Mouse (Mus musculus) neural tube, embryonic 13.5 days (tissue): ENCODE data around the gene Anapc5. TPM values are rescaled to one million over a fixed set of nuclear protein-coding genes. Genes with fewer than 3 reads are reported as not detected.

Experiments used
- ATAC-seq: fragments of 200-750 bp; cut with Nextera tagmentation; 2 replicates; pipeline ENCODE4 v1.8.0; 2017; ENCODE audit warnings: low read depth, mild to moderate bottlenecking, moderate TSS enrichment, moderate library complexity
- H3K27ac ChIP-seq: fragments of 300-500 bp; sonication (generic); replicated peaks from 2 replicates; pipeline ENCODE4 v1.5.1; 2015; ENCODE audit warnings: moderate library complexity, mild to moderate bottlenecking, inconsistent platforms
- H3K27me3 ChIP-seq: fragments of 300-500 bp; sonication (generic); 2 replicates; pipeline ENCODE4 v1.6.1; 2015; ENCODE audit warnings: mild to moderate bottlenecking, inconsistent platforms
- H3K36me3 ChIP-seq: fragments of 300-500 bp; sonication (generic); 2 replicates; pipeline ENCODE4 v1.6.1; 2015; ENCODE audit warnings: mild to moderate bottlenecking, inconsistent platforms
- H3K4me1 ChIP-seq: fragments of 300-500 bp; sonication (generic); replicated peaks from 2 replicates; pipeline ENCODE4 v1.6.1; 2015; ENCODE audit warnings: inconsistent platforms
- H3K4me2 ChIP-seq: fragments of 300-500 bp; sonication (generic); 2 replicates; pipeline ENCODE4 v1.6.1; 2015; ENCODE audit warnings: inconsistent platforms, mild to moderate bottlenecking, moderate library complexity
- H3K4me3 ChIP-seq: fragments of 300-500 bp; sonication (generic); 2 replicates; pipeline ENCODE4 v1.5.1; 2015; ENCODE audit warnings: mild to moderate bottlenecking, inconsistent platforms
- H3K9ac ChIP-seq: fragments of 300-500 bp; sonication (generic); 2 replicates; pipeline ENCODE4 v1.6.1; 2015; ENCODE audit warnings: moderate library complexity, mild to moderate bottlenecking, inconsistent platforms
- H3K9me3 ChIP-seq: fragments of 300-500 bp; sonication (generic); 2 replicates; pipeline ENCODE4 v1.6.1; 2016; ENCODE audit warnings: inconsistent platforms
- WGBS: fragments of 180-500 bp; shearing (Covaris S2); methylation state at CpG from one replicate; pipeline ENCODE4 v1.1.7; 2015; 5-methylcytosine and 5-hydroxymethylcytosine counted together
- polyA plus RNA-seq: library from polyadenylated mRNA; unstranded; fragments of >200 nt; fragmentation: Nextera tagmentation; extraction: Ambion mirVana; gene quantifications from 2 replicates; pipeline ENCODE4 v1.2.1, GENCODE M21; 2015

Anapc5 gene
- polyA plus RNA-seq, 1 experiment from 2014 or later: 480 TPM

- Histone ChIP-seq H3K4me2 (no peak overlapping the region), H3K27me3 (no peaks in the 10 kb centered on the region), H3K9ac (no peak overlapping the region), H3K9me3 (no peaks in the 10 kb centered on the region), H3K4me1 (peaks cover 15% of the 10 kb centered on the region), H3K27ac (no peak overlapping the region), H3K4me3 (no peak overlapping the region), H3K36me3 (0 out of 2 replicates have a peak, but pooled peaks cover 4% of the 10 kb centered on the region)
- WGBS: 85% methylated on average over 1 of the region's 1 CpGs
- no peak for ATAC-seq
Observed at GRCm38 (mm10) chr5:122823976-122824375, 2.8 kb upstream of the Anapc5 start.

DNA sequence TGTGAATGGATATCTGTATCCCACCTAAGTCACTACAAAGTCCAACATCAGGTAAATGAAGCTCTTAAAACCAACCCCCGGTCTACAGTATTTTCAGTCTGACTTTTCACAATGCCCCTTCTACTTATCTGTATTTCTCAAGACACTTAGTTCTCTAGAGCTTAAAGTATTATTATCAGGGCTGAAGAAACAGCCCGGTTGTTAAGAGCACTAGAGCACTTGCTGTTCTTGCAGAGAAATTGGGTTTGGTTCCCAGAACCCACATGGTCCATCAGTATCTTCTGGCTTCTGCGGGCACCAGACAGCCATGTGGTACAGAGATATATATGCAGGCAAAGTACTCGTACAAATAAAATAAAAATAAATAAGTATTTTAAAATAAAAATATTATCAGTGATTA lies 1.3 kb upstream of the Anapc5 start:
- Histone ChIP-seq H3K27me3 (no peaks in the 10 kb centered on the region), H3K27ac (no peak overlapping the region), H3K4me3 (no peak overlapping the region), H3K9ac (no peak overlapping the region), H3K4me1 (peaks cover 21% of the 10 kb centered on the region), H3K36me3 (peaks cover 19% of the 10 kb centered on the region), H3K4me2 (no peak overlapping the region), H3K9me3 (no peaks in the 10 kb centered on the region)
- no peak for ATAC-seq
- 91% methylated on average over 4 of the region's 4 CpGs for WGBS

DNA sequence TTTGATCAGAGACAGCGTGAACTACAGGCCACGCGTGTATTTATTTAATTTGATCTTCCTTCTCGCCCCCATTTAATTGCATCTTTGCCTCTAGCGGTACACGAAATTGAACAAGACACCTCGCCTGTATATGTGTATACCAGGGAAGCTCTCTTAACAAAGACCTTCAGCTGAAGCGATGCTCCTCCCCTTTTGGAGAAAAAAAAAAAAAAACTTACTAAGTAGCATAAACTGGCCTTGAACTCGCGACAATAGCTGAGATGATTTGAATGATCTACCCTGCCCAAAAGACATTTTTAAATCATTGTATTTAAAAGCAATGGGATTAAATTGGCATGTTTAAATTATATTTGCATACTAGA lies 366 bp upstream of the Anapc5 start:
- H3K9ac ChIP-seq: peak overlapping the region; percentile 70
- peak overlapping the region; percentile 57 for H3K4me2 ChIP-seq
- H3K27me3 ChIP-seq: no peaks in the 10 kb centered on the region
- peak overlapping the region; percentile 76 for H3K4me3 ChIP-seq
- H3K36me3 ChIP-seq: peaks cover 27% of the 10 kb centered on the region
- WGBS: 0% methylated on average over 10 of the region's 10 CpGs
- H3K9me3 ChIP-seq: no peaks in the 10 kb centered on the region
- peaks cover 21% of the 10 kb centered on the region for H3K4me1 ChIP-seq
- peak overlapping the region; percentile 96 for H3K27ac ChIP-seq
- peak; percentile 76 for ATAC-seq

GRCm38 (mm10) chr5:122812699-122813098 lies 8.4 kb downstream of the Anapc5 start:
- H3K36me3 ChIP-seq: peaks cover 90% of the 10 kb centered on the region
- H3K9me3 ChIP-seq: no peaks in the 10 kb centered on the region
- H3K4me3 ChIP-seq: no peak overlapping the region
- 0 out of 2 replicates have a peak, but pooled peaks cover 7% of the 10 kb centered on the region for H3K4me1 ChIP-seq
- ATAC-seq: no peak
- no peak overlapping the region for H3K9ac ChIP-seq
- 71% methylated on average over 3 of the region's 3 CpGs for WGBS
- no peak overlapping the region for H3K27ac ChIP-seq
- no peak overlapping the region for H3K4me2 ChIP-seq
- H3K27me3 ChIP-seq: no peaks in the 10 kb centered on the region

DNA sequence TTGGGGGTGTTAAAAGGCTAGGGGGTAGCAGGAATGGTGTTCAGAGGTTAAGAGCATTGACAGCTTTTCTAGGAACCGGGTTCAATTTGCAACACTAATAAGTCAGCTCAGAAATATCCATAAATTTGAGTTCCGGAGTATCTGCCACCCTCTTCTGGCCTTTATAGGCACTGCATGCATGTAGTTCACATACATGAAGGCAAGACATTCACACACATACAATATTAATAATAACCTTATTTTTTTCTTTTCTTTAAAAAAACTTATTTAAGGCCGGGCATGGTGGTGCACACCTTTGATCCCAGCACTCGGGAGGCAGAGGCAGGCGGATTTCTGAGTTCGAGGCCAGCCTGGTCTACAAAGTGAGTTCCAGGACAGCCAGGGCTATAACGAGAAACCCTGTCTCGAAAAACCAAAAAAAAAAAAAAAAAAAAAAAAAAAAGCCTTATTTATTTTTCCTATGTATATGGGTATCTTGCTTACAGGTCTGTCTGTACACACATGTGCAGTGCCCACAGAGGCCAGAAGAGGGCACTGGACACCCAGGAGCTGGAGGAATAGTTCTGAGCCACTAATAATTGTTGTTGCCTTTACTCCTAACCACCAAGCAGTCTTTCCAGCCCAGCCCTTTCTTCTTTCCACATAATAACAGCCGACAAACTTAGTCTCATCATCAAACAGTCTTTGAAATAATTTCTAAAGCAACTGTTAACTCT lies 9.6 kb downstream of the Anapc5 start:
- 94% methylated on average over 9 of the region's 9 CpGs for WGBS
- H3K36me3 ChIP-seq: peaks cover 91% of the 10 kb centered on the region

DNA sequence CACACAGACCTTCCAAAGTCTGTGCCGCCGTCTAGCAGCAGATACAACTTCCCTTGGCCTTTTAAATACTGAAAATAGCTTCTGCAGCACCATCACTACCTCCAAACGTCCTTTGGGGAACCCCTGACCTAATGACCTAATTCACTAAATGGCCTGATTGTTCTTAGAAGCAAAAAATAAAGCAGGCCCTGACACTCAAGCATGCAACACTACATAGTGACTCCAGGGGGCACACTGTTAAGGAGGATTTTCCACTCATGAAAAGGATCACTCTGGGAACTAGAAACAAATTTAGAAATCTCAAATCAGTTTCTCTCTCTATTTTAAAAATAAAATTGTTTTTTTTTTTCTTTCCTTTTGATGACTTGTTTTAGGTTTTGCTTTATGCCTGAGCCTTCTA lies 15.6 kb downstream of the Anapc5 start:
- 62% methylated on average over 3 of the region's 3 CpGs for WGBS

More for the DNA sequence above, 9.6 kb downstream of the Anapc5 start:
- H3K4me1 ChIP-seq: 0 out of 2 replicates have a peak, but pooled peaks cover 7% of the 10 kb centered on the region
- H3K27ac ChIP-seq: no peak overlapping the region
- no peaks in the 10 kb centered on the region for H3K9me3 ChIP-seq
- H3K27me3 ChIP-seq: no peaks in the 10 kb centered on the region
- ATAC-seq: no peak
- no peak overlapping the region for H3K4me2 ChIP-seq
- H3K4me3 ChIP-seq: no peak overlapping the region
- H3K9ac ChIP-seq: no peak overlapping the region

DNA sequence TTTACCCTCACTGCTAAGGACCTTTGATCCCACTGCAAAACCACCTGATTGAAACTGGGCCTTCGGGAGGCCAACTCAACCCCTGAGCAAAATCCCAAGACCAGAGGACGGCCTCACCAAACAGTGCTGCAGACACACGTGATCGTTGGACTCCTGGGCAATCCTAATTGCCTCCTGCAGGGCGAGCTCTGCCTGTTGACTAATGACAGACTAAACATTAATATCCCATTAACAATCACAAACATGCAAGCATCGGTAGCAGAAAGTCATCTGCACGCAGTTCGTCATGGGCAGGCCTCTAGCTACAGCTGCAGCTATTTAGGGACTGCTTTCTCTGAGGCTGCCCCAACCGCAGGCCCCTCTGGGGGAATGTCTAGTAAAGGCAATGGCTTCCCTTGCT lies 18.4 kb downstream of the Anapc5 start:
- ATAC-seq: no peak

More for the DNA sequence above, 15.6 kb downstream of the Anapc5 start:
- H3K4me3 ChIP-seq: no peak overlapping the region
- H3K9ac ChIP-seq: no peak overlapping the region
- no peak overlapping the region for H3K4me2 ChIP-seq
- H3K27me3 ChIP-seq: no peaks in the 10 kb centered on the region
- H3K36me3 ChIP-seq: peaks cover 95% of the 10 kb centered on the region
- H3K4me1 ChIP-seq: peaks cover 3% of the 10 kb centered on the region; the same call in 1 of the 2 replicates
- H3K27ac ChIP-seq: no peak overlapping the region
- no peak for ATAC-seq
- no peaks in the 10 kb centered on the region for H3K9me3 ChIP-seq

GRCm38 (mm10) chr5:122801684-122802083 lies 19.5 kb downstream of the Anapc5 start:
- H3K27me3 ChIP-seq: no peaks in the 10 kb centered on the region
- no peak overlapping the region for H3K4me2 ChIP-seq
- no peak overlapping the region for H3K9ac ChIP-seq
- 94% methylated on average over 8 of the region's 8 CpGs for WGBS
- H3K9me3 ChIP-seq: no peaks in the 10 kb centered on the region
- no peak overlapping the region for H3K4me3 ChIP-seq
- no peak for ATAC-seq
- 0 out of 2 replicates have a peak overlapping the region, but pooled peaks have one; percentile 46 for H3K27ac ChIP-seq
- H3K4me1 ChIP-seq: peaks cover 30% of the 10 kb centered on the region
- H3K36me3 ChIP-seq: peaks cover 97% of the 10 kb centered on the region

More for the DNA sequence above, 18.4 kb downstream of the Anapc5 start:
- no peak overlapping the region for H3K4me2 ChIP-seq
- peaks cover 30% of the 10 kb centered on the region for H3K4me1 ChIP-seq
- no peak overlapping the region for H3K4me3 ChIP-seq
- H3K36me3 ChIP-seq: peaks cover 100% of the 10 kb centered on the region
- H3K9me3 ChIP-seq: no peaks in the 10 kb centered on the region
- H3K27me3 ChIP-seq: no peaks in the 10 kb centered on the region
- 66% methylated on average over 9 of the region's 9 CpGs for WGBS
- no peak overlapping the region; the same call in 1 of the 2 replicates for H3K27ac ChIP-seq
- H3K9ac ChIP-seq: no peak overlapping the region

- no peaks in the 10 kb centered on the region for H3K27me3 ChIP-seq
- peaks cover 96% of the 10 kb centered on the region for H3K36me3 ChIP-seq
- H3K9ac ChIP-seq: no peak overlapping the region
- peak overlapping the region; percentile 72 for H3K27ac ChIP-seq
- no peaks in the 10 kb centered on the region for H3K9me3 ChIP-seq
- peaks cover 30% of the 10 kb centered on the region for H3K4me1 ChIP-seq
- H3K4me3 ChIP-seq: no peak overlapping the region
- no peak overlapping the region for H3K4me2 ChIP-seq
- WGBS: 74% methylated on average over 13 of the region's 13 CpGs
- ATAC-seq: no peak
Observed at GRCm38 (mm10) chr5:122800345-122801010, 20.7 kb downstream of the Anapc5 start.

DNA sequence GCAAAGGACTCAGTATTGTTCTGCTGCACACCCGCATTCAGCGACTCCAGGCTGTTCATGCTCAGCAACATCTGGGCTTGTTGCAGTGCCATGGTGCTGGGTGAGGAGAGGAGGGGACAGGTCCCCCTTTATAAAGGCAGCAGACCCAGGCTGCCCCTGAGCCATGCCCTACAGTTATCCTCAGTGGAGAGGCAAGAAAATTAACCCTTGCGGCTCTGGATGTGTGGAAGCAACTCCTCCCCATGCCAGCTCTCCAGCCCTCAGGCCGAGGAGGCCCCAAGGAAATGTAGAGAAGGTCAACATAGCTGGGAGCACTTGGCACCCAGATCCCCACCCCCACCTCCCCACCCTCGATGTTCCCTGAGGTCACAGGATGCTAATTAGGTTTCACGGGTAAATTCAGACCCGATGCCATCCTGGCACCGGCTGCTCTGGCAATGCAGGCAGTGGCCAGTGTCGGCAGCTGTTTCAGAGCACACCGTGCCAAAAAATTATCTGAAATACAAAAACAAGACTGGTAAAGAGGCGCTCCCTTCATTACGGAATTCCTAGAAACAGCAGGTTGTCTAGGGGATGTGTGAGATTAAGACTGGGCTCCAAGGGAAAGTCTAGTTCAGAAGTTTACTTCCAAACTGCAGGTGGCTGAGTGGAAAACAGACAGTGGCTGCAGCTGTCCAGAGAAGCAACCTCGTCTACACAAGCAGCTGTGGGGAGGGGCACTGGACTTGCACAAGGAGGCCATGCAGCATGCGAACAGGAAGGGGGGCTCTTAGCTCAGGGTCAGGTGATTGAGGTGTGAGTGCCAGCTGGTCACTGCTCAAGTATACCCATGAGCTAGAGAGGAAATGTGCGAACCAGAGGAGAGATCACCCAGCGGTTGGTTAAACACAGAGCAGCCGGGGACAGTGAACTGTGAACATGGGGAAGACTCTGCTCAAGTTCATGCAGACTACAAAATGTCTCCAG lies 21.5 kb downstream of the Anapc5 start:
- H3K36me3 ChIP-seq: peaks cover 96% of the 10 kb centered on the region
- no peak overlapping the region for H3K4me3 ChIP-seq
- peaks cover 30% of the 10 kb centered on the region for H3K4me1 ChIP-seq
- no peak overlapping the region for H3K4me2 ChIP-seq
- whole genome bisulfite sequencing: 68% methylated on average over 17 of the region's 17 CpGs
- no peak overlapping the region for H3K9ac ChIP-seq
- no peaks in the 10 kb centered on the region for H3K27me3 ChIP-seq
- H3K9me3 ChIP-seq: no peaks in the 10 kb centered on the region
- ATAC-seq: peak; percentile 70
- peak overlapping the region; percentile 72 for H3K27ac ChIP-seq

- Histone ChIP-seq H3K4me1 (peaks cover 30% of the 10 kb centered on the region), H3K9me3 (no peaks in the 10 kb centered on the region), H3K9ac (no peak overlapping the region), H3K27ac (peak overlapping the region; percentile 72), H3K4me3 (no peak overlapping the region), H3K27me3 (no peaks in the 10 kb centered on the region), H3K36me3 (peaks cover 96% of the 10 kb centered on the region), H3K4me2 (no peak overlapping the region)
- peak; percentile 75 for ATAC-seq
- WGBS: 62% methylated on average over 17 of the region's 17 CpGs
Observed at GRCm38 (mm10) chr5:122798557-122799378, 22.4 kb downstream of the Anapc5 start.
